Mouse (Mus musculus): Measurements from ENCODE around the gene Nup107. TPM values are rescaled to one million over a fixed set of nuclear protein-coding genes. Genes with fewer than 3 reads are reported as not detected.

Nup107 gene
- total RNA-seq, 2 experiments from 2014 or later = 93.4 to 153 TPM

GRCm38 (mm10) chr10:117779581-117780305 lies 12.8 kb downstream of the Nup107 start:
- peak; percentile 31 for ATAC-seq (replicated peaks; ENCODE audit: poor library complexity, severe bottlenecking)

GRCm38 (mm10) chr10:117778951-117779350 lies 13.6 kb downstream of the Nup107 start:
- ATAC-seq (replicated peaks; ENCODE audit: poor library complexity, severe bottlenecking) = no peak

GRCm38 (mm10) chr10:117778328-117778910 lies 14.1 kb downstream of the Nup107 start:
- ATAC-seq (replicated peaks; ENCODE audit: poor library complexity, severe bottlenecking) = no peak

DNA sequence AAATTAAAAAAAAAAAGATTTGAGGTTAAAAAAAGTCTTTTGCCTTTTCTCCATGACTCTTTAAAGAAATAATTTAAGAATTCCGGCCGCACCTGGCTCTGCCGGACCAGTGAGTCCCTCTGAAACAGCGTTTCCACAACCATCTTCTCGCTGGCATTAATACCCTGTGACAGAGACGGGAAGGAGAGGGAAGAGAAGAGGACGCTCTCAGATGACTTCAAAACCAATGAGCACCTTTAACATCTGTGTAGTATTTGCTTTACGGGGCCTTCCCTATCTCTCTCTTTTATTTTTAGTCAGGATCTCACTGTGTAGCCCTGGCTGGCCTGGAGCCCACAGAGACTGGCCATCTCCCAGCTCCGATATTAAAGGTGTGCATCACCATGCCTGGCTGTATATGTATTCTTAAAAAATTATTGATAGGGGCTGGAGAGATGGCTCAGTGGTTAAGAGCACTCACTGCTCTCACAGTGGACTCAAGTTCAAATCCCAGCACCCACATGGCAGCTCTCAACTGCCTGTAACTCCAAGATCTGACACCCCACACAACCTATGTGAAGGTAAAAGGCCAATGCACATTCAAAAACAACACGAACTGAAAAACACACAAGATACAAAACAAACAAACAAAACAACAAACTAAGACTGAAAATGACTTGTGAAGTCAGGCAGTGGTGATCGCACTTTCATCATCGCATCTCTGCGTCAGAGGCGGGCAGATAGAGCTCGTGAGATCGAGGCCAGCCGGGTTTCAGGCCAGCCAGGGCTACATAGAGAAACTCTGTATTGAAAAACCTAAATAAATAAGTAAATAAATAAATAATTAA lies 14.8 kb downstream of the Nup107 start:
- ATAC-seq (replicated peaks; ENCODE audit: poor library complexity, severe bottlenecking) = no peak

DNA sequence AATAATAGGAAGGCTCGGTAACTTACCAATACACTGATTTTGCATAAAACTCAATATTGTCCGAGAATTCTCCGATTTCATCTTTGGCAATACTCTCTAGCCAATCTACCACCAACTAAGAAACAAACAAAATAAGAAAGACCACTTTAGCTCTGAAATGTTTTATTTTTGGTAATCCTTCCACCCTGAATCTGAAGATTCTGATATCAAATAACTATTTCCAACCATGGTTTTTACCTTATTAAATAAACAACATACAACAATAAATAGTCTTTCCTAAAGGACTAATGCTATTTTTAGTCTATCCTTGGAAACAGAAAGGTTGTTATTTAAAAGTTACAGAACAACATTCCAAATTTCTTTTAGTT lies 15.4 kb downstream of the Nup107 start:
- no peak for ATAC-seq (replicated peaks; ENCODE audit: poor library complexity, severe bottlenecking)

GRCm38 (mm10) chr10:117776281-117777102 lies 16.0 kb downstream of the Nup107 start:
- ATAC-seq (replicated peaks; ENCODE audit: poor library complexity, severe bottlenecking) = no peak

- peak; percentile 52 for ATAC-seq (replicated peaks; ENCODE audit: poor library complexity, severe bottlenecking)
These were observed 16.9 kb downstream of the Nup107 start for GRCm38 (mm10) chr10:117775401-117776144.

DNA sequence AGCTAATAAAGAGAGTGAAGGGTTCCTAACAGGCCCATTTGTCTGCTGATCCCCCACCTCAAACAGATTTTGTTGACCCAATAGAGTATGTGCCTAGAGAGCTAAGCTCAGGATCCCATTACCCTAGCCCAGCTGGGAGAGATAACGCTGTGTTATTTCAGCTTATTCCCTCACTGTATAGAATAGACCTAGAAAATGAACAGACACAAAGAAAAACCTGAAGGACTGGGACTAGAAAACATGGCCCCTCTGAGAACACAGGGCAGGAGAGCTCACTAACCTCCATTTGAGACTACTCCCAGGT lies 17.7 kb downstream of the Nup107 start:
- ATAC-seq (replicated peaks; ENCODE audit: poor library complexity, severe bottlenecking) = no peak

DNA sequence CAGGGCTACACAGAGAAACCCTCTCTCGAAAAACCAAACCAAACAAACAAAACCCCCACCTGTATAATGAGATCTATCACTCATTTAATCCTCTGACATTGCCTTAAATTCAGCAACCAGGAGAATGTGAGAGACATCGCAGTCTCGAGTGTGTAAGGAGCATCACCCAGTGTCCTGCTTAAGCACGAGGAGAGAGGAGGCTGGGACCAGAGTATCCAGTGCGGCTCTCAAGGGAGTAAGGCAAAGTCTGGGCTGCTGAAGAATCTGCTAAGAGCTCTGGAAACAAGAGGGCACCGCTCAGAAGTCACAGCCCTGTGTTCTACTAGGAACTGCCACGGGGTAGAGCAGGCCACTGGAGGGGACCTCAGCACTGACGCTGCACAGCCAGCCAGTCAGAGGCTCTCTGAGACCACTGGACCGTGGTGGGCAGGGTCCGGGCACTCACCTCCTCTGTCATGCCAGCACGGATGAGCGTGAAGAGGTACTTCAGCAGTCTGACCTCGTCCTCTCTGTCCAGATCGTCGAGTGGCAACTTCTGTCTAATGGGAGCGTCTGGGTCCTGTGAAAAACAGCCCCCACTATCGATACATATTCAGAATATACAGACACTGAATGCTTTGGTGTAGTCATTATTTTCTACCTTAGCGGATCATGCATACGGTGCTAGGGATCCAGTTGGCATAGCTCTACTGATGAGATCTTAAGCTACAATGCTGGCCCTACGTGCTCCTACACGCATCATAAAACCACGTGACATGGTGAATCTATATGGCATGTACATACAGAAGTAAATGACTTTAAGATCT lies 18.3 kb downstream of the Nup107 start:
- ATAC-seq (replicated peaks; ENCODE audit: poor library complexity, severe bottlenecking) = no peak

DNA sequence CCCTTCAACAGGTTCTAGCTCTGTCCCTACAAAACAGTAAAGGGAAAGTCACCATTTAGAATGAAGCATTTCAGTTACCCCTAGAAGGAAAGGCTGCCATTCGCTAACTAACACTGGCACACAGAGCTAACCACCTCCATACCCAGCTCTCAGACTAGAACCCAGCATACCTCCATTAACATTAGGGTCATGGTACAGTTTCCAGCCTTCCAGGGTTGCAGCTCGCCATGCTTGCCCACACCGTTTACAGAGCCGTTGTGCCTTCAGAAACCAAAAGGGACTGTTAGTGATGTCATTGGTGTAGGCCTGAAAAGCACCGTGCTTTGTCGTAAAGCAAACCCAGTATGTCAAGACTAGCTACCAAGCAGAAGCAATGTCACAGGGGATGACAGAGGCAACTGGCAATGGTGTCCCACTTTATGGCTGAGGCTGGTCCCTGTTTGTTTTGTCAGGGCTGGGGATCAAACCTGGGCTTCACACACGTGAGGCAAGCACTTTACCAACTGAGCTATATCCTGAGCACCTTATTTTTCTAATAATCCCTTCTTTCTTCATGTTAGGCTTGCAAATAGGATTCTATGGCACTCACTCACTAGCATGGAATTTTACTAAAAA lies 19.3 kb downstream of the Nup107 start:
- ATAC-seq (replicated peaks; ENCODE audit: poor library complexity, severe bottlenecking) = no peak

DNA sequence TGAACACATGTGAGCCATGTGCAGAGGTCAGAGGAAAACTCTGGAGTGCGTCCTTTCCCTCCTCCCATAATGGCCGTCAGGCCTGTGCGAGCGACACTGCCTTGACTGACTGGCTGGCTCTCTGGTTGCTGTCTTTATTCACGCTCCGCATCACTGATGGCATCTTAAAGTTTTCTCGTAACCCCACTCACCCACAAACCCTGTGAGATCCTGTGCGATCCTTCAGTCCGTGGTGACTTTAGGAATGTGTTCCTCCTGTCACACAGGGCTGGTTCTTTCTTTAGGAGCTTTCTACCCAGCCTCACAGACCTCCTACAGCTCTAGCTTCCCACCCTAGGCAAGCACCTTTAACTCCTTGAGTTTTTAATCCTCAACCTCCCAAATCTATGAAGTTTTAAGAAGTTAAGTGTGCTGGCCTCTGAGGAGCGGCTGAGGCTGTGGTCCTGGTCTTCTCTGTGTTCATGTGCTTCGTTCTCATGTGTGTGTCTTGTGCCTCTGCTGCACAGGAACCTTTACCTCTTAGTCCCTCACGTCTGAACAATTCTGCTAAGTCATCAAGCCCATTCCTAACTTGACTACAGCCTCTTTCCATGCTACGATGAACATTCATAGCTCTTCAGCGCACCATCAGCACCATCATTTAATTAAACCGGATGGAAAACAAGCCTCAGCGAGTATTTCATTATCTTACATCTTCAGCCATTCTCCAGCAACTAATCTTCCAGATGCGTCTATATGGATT lies 20.0 kb downstream of the Nup107 start:
- no peak for ATAC-seq (replicated peaks; ENCODE audit: poor library complexity, severe bottlenecking)

DNA sequence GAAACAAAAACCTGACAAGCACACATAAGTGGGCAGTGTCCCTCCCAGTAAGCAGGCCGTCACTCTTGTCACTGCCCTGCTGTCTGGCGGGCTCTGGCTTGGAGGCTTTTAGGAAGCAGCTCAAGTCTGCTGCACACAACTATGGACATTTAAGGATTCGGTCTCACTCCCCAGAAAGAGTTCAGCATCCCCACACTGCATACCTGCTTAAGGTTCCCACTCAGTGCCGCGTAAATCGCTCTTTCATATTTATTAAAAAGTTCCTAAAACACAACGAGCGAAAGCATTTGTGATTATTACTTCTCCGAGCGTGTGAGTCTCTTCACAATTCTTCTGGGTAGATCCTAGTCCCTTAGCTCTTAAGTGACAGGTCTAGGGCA lies 21.4 kb downstream of the Nup107 start:
- no peak for ATAC-seq (replicated peaks; ENCODE audit: poor library complexity, severe bottlenecking)

GRCm38 (mm10) chr10:117770286-117771130 lies 22.0 kb downstream of the Nup107 start:
- no peak for ATAC-seq (replicated peaks; ENCODE audit: poor library complexity, severe bottlenecking)

- ATAC-seq (replicated peaks; ENCODE audit: poor library complexity, severe bottlenecking) = no peak
These were observed 22.8 kb downstream of the Nup107 start for GRCm38 (mm10) chr10:117769541-117770285.

DNA sequence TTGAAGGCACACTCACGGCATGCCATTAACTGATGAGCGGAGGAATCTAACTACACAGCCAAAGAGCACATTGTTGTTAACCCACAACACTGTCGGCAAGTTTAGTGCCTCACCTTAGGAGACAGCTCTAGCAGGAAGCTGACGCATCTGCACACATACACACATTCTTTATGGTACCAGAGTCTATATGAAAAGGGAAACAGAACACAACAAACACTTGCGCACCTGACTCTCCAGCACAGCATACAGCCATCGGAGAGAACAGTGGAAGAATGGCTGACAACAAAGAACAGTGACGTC lies 24.4 kb downstream of the Nup107 start:
- ATAC-seq (replicated peaks; ENCODE audit: poor library complexity, severe bottlenecking) = no peak

- no peak for ATAC-seq (replicated peaks; ENCODE audit: poor library complexity, severe bottlenecking)
These were observed 25.0 kb downstream of the Nup107 start for GRCm38 (mm10) chr10:117767286-117768140.
